Mouse (Mus musculus) midbrain, embryonic 16.5 days (tissue): ENCODE data around the gene Heatr4. TPM values are rescaled to one million over a fixed set of nuclear protein-coding genes. Genes with fewer than 3 reads are reported as not detected.

Experiments
- ATAC-seq: fragments of 200-750 bp; cut with Nextera tagmentation; 2 replicates; pipeline ENCODE4 v1.8.0; 2017; ENCODE audit warnings: moderate TSS enrichment
- H3K27ac ChIP-seq: fragments of 300-500 bp; sonication (generic); 2 replicates; pipeline ENCODE4 v1.5.1; 2014; ENCODE audit warnings: mild to moderate bottlenecking, low read length, mixed read lengths
- H3K27me3 ChIP-seq: fragments of 300-500 bp; sonication (generic); 2 replicates; pipeline ENCODE4 v1.6.1; 2014; ENCODE audit warnings: low read depth, low read length, mixed read lengths; ENCODE audit not compliant: control insufficient read depth, insufficient read depth
- H3K36me3 ChIP-seq: fragments of 300-500 bp; sonication (generic); 2 replicates; pipeline ENCODE4 v1.6.1; 2014; ENCODE audit warnings: mild to moderate bottlenecking, low read length, moderate library complexity, mixed read lengths; ENCODE audit not compliant: control insufficient read depth, insufficient read depth
- H3K4me1 ChIP-seq: fragments of 300-500 bp; sonication (generic); 2 replicates; pipeline ENCODE4 v1.6.1; 2014; ENCODE audit warnings: mild to moderate bottlenecking, low read length, mixed read lengths; ENCODE audit not compliant: control insufficient read depth, insufficient read depth
- H3K4me2 ChIP-seq: fragments of 300-500 bp; sonication (generic); 2 replicates; pipeline ENCODE4 v1.6.1; 2014; ENCODE audit warnings: mild to moderate bottlenecking, low read length, mixed read lengths
- H3K4me3 ChIP-seq: fragments of 300-500 bp; sonication (generic); 2 replicates; pipeline ENCODE4 v1.5.1; 2014; ENCODE audit warnings: low read depth, mild to moderate bottlenecking, low read length, moderate library complexity, mixed read lengths
- H3K9ac ChIP-seq: fragments of 300-500 bp; sonication (generic); 2 replicates; pipeline ENCODE4 v1.6.1; 2014; ENCODE audit warnings: low read depth, low read length, mixed read lengths
- H3K9me3 ChIP-seq: fragments of 300-500 bp; sonication (generic); replicated peaks from 2 replicates; pipeline ENCODE4 v1.6.1; 2014; ENCODE audit warnings: mild to moderate bottlenecking, low read length, mixed read lengths; ENCODE audit not compliant: control insufficient read depth, poor library complexity, severe bottlenecking
- WGBS: fragments of 180-500 bp; shearing (Covaris S2); extraction: QIAGEN DNeasy Blood & Tissue Kit; methylation state at CpG from one replicate; pipeline ENCODE4 v1.1.7; 2014; 5-methylcytosine and 5-hydroxymethylcytosine counted together
- polyA plus RNA-seq: library from polyadenylated mRNA; unstranded; fragments of >200 nt; fragmentation: Nextera tagmentation; extraction: Ambion mirVana; gene quantifications from 2 replicates; pipeline ENCODE4 v1.2.1, GENCODE M21; 2015

The Heatr4 gene
- polyA plus RNA-seq, 1 experiment from 2014 or later = not detected

- peaks cover under 1% of the 10 kb centered on the region; the same call in 1 of the 2 replicates for H3K4me1 ChIP-seq
- no peak for ATAC-seq
- H3K27ac ChIP-seq = no peak overlapping the region
- no peaks in the 10 kb centered on the region for H3K27me3 ChIP-seq
- 91% methylated on average over 4 of the region's 4 CpGs for WGBS
- H3K4me2 ChIP-seq = no peak overlapping the region
- H3K9me3 ChIP-seq = no peaks in the 10 kb centered on the region
- no peaks in the 10 kb centered on the region for H3K36me3 ChIP-seq
- H3K9ac ChIP-seq = no peak overlapping the region
- H3K4me3 ChIP-seq = no peak overlapping the region
Observed at GRCm38 (mm10) chr12:83981615-83982014, 3.0 kb downstream of the Heatr4 start.

GRCm38 (mm10) chr12:83978862-83979261 is 5.8 kb downstream of the Heatr4 start:
- WGBS = 92% methylated on average over 6 of the region's 6 CpGs
- H3K4me3 ChIP-seq = no peak overlapping the region

DNA sequence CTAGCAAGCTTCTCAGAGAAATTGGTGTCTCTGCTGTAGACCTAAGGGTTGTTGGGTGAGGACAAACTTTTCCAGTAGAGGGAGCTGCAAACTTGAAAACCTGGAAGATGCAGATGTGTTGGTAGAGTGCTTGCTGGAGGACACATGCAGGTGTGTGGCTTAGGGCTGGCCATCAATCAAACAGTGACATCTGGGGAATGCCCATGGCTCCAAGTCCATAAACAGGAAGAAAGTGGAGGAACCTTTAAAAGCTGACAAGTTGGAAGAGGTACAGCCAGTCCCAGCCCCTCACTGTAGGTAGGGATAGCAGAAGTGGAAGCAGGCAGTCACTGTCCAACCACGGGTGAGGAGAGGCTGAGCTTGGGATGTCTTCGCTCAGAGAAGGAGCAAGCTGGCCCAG is 12.5 kb downstream of the Heatr4 start:
- Histone ChIP-seq H3K9ac (no peak overlapping the region), H3K36me3 (no peaks in the 10 kb centered on the region), H3K9me3 (no peaks in the 10 kb centered on the region), H3K4me3 (no peak overlapping the region), H3K4me1 (no peaks in the 10 kb centered on the region), H3K4me2 (no peak overlapping the region), H3K27ac (no peak overlapping the region), H3K27me3 (no peaks in the 10 kb centered on the region)
- WGBS = 80% methylated on average over 2 of the region's 2 CpGs
- no peak for ATAC-seq

More at GRCm38 (mm10) chr12:83978862-83979261, 5.8 kb downstream of the Heatr4 start:
- no peaks in the 10 kb centered on the region for H3K9me3 ChIP-seq
- no peaks in the 10 kb centered on the region for H3K4me1 ChIP-seq
- H3K27ac ChIP-seq = no peak overlapping the region
- no peaks in the 10 kb centered on the region for H3K36me3 ChIP-seq
- ATAC-seq = no peak
- no peak overlapping the region for H3K4me2 ChIP-seq
- no peak overlapping the region for H3K9ac ChIP-seq
- no peaks in the 10 kb centered on the region for H3K27me3 ChIP-seq

DNA sequence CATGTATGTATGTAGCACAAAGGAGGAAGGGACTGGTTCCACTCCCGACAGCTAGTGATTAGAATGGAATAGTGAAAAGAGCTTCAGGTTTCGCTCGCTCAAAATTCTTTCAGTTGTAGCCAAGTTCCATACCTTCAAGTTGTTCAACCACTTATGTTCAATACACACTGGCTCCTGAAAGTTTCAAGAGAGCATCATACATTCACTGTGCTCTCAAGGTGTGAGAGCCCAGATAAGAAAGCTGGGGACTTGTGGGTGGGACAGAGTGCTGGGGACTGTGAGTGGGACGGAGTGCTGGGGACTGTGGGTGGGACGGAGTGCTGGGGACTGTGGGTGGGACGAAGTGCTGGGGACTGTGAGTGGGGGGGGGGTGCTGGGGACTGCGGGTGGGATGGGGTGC is 19.4 kb downstream of the Heatr4 start:
- Histone ChIP-seq H3K27ac (no peak overlapping the region), H3K4me2 (no peak overlapping the region), H3K4me3 (no peak overlapping the region), H3K9ac (no peak overlapping the region), H3K4me1 (no peaks in the 10 kb centered on the region), H3K36me3 (no peaks in the 10 kb centered on the region), H3K27me3 (no peaks in the 10 kb centered on the region), H3K9me3 (no peaks in the 10 kb centered on the region)
- 91% methylated on average over 6 of the region's 7 CpGs for WGBS
- no peak for ATAC-seq

- Histone ChIP-seq H3K27ac (no peak overlapping the region), H3K27me3 (no peaks in the 10 kb centered on the region), H3K4me2 (no peak overlapping the region), H3K36me3 (peaks cover 3% of the 10 kb centered on the region; the same call in 1 of the 2 replicates), H3K9me3 (no peaks in the 10 kb centered on the region), H3K4me1 (peaks cover 5% of the 10 kb centered on the region; the same call in 1 of the 2 replicates), H3K4me3 (no peak overlapping the region), H3K9ac (no peak overlapping the region)
- ATAC-seq = no peak
- 93% methylated on average over 9 of the region's 9 CpGs for WGBS
Observed at GRCm38 (mm10) chr12:83958278-83958677, 26.4 kb downstream of the Heatr4 start.

DNA sequence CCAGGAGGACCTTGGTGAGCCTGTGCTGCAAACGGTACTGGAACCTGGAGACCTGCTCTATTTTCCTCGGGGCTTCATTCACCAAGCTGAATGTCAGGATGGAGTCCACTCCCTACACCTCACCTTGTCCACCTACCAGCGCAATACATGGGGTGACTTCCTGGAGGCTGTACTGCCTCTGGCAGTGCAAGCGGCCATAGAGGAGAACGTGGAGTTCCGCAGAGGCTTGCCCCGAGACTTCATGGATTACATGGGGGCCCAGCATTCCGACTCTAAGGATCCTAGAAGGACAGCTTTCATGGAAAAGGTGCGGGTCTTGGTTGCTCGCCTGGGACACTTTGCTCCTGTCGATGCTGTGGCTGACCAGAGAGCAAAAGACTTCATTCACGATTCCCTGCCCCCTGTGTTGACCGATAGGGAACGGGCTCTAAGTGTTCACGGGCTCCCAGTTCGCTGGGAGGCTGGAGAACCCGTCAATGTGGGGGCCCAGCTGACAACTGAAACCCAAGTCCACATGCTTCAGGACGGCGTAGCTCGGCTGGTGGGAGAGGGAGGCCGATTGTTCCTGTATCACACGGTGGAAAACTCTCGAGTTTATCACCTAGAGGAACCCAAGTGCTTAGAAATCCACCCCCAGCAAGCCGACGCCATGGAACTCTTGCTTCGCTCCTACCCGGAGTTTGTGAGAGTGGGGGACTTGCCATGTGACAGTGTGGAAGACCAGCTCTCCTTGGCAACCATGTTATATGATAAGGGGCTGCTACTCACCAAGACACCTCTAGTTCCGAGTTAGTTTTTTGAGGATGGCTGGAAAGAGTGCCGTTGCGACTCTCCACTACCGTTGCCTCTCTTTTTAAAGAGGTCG is 32.7 kb downstream of the Heatr4 start:
- no peak for ATAC-seq
- Histone ChIP-seq H3K4me2 (peak overlapping the region; percentile 88), H3K9me3 (no peaks in the 10 kb centered on the region), H3K4me1 (peaks cover 26% of the 10 kb centered on the region), H3K36me3 (no peaks in the 10 kb centered on the region; the same call in 1 of the 2 replicates), H3K9ac (peak overlapping the region; percentile 83), H3K27me3 (no peaks in the 10 kb centered on the region), H3K27ac (no peak overlapping the region), H3K4me3 (peak overlapping the region; percentile 90)
- 71% methylated on average over 32 of the region's 32 CpGs for WGBS

GRCm38 (mm10) chr12:83950840-83951701 is 33.6 kb downstream of the Heatr4 start:
- Histone ChIP-seq H3K4me1 (peaks cover 26% of the 10 kb centered on the region), H3K27me3 (no peaks in the 10 kb centered on the region), H3K9ac (peak overlapping the region; percentile 83), H3K27ac (peak overlapping the region; percentile 86), H3K36me3 (no peaks in the 10 kb centered on the region), H3K9me3 (no peaks in the 10 kb centered on the region), H3K4me3 (peak overlapping the region; percentile 90), H3K4me2 (peak overlapping the region; percentile 88)
- peak; percentile 83 for ATAC-seq
- WGBS = under 1% methylated on average over 90 of the region's 116 CpGs

- Histone ChIP-seq H3K36me3 (no peaks in the 10 kb centered on the region), H3K9me3 (no peaks in the 10 kb centered on the region), H3K27ac (peak within 1 kb of the TSS; percentile 86), H3K4me2 (peak within 1 kb of the TSS; percentile 88), H3K4me3 (peak within 1 kb of the TSS; percentile 90), H3K27me3 (no peaks in the 10 kb centered on the region), H3K4me1 (peaks cover 26% of the 10 kb centered on the region), H3K9ac (peak within 1 kb of the TSS; percentile 83)
- ATAC-seq = peak; percentile 97
- WGBS = under 1% methylated on average over 37 of the region's 37 CpGs
Observed at GRCm38 (mm10) chr12:83950493-83950839, 34.2 kb downstream of the Heatr4 start, which contains the start of gene Riox1. Gene Riox1, plus strand, starts transcription at chr12:83950608.
